Mouse (Mus musculus): ENCODE measurements around the gene Eif1ad. TPM values are rescaled to one million over a fixed set of nuclear protein-coding genes. Genes with fewer than 3 reads are reported as not detected.
A peak's percentile ranks its signal among the peaks of the same experiment; 100 is the strongest.
"Not testable (repeated sequence)": the region's sequence is repeated elsewhere in the genome, so short reads cannot be mapped to it uniquely, and the experiment has no call there.

Gene Eif1ad
- total and polyA plus RNA-seq, 2 experiments from 2014 or later = 33.4 to 50.3 TPM

DNA sequence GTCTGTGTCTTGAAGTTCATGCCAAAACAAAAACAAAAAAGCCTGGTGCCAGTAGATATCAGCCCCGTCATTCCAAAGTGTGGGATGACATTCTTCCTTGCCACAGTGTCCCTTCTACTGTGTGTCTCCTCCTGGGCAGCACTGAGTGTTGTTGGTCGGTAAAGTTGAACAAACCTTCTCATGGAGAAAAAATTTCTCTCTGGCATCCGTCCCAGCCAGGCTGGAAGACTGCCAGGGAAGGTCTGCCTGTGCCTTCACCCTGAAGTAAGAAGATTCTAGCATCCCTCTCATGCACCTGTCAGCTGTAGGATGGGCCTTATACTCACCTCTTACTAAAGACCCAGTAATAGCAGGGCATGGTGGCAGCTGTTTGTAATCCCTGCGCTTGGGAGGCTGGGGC is 26.4 kb downstream of the Eif1ad start:
- H3K4me3 ChIP-seq (ENCODE audit: low read depth, low read length) = no peak overlapping the region
- no peaks in the 10 kb centered on the region for H3K9me3 ChIP-seq (ENCODE audit: low read length)
- peaks cover 10% of the 10 kb centered on the region; the same call in 1 of the 2 replicates for H3K4me1 ChIP-seq (ENCODE audit: insufficient read depth, low read length)
- TF ChIP-seq CTCF (IDR thresholded peaks at IDR 0.05) = no peak
- H3K36me3 ChIP-seq (ENCODE audit: insufficient read depth, low read length) = no peaks in the 10 kb centered on the region
- DNase-seq (ENCODE audit: low spot score) = peak; percentile 32
- no peak overlapping the region for H3K27ac ChIP-seq (ENCODE audit: low read depth, low read length)
- no peak overlapping the region for H3K9ac ChIP-seq (replicated peaks; ENCODE audit: low read length, poor library complexity, severe bottlenecking)
- H3K4me2 ChIP-seq (ENCODE audit: low read depth, low read length, poor library complexity, severe bottlenecking) = no peak overlapping the region
- no peak for ATAC-seq (ENCODE audit: low FRiP score)
- WGBS = 58% methylated on average over 4 of the region's 4 CpGs
- H3K27me3 ChIP-seq (ENCODE audit: insufficient read depth, low read length) = no peaks in the 10 kb centered on the region

DNA sequence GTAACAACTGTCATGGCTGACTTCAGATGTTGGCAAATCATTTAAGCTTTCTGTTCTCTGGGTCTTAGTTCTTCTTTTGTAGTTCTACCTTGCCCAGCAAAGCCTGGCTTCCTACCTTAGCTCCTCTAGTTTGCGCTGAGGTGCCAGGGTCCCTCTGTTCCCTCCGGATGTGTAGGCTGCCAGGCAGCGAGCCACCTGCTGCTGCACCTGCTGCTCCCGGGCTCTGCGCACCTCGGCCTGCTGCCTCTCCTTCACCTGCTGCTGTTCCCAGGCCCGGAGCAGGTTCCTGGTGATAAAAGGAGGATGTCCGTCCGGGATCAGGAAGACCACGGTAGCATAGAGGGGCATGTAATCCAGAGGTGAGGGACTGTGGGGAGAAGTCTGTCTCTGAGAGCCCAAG is 27.6 kb downstream of the Eif1ad start:
- Histone ChIP-seq H3K9ac (replicated peaks; ENCODE audit: low read length, poor library complexity, severe bottlenecking) (no peak overlapping the region), H3K27me3 (ENCODE audit: insufficient read depth, low read length) (no peaks in the 10 kb centered on the region), H3K4me2 (ENCODE audit: low read depth, low read length, poor library complexity, severe bottlenecking) (no peak overlapping the region), H3K4me1 (ENCODE audit: insufficient read depth, low read length) (peaks cover 10% of the 10 kb centered on the region; the same call in 1 of the 2 replicates), H3K27ac (ENCODE audit: low read depth, low read length) (no peak overlapping the region), H3K4me3 (ENCODE audit: low read depth, low read length) (no peak overlapping the region), H3K36me3 (ENCODE audit: insufficient read depth, low read length) (no peaks in the 10 kb centered on the region), H3K9me3 (ENCODE audit: low read length) (no peaks in the 10 kb centered on the region)
- TF ChIP-seq CTCF (IDR thresholded peaks at IDR 0.05) = no peak
- WGBS = 53% methylated on average over 10 of the region's 10 CpGs
- ATAC-seq (ENCODE audit: low FRiP score) = no peak
- no peak for DNase-seq (ENCODE audit: low spot score)

DNA sequence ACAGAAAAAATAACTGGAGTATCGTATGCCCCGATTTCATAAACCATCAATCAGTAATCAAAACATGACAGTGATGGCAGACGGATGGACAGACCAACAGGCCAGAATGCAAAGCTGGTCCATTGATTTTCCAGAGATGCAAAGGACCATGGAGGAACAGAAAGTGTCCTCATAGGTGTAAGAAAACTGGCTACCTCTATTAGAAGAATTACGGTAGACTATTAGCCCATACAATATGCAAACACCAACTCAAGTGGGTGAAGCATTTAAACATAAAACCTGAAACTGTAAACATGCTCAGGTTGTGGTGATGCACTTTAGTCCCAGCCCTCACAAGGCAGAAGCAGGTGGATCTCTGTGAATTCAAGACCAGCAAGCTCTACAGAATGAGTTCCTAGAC is 28.8 kb downstream of the Eif1ad start:
- WGBS = 69% methylated on average over 4 of the region's 4 CpGs
- Histone ChIP-seq H3K4me2 (ENCODE audit: low read depth, low read length, poor library complexity, severe bottlenecking) (no peak overlapping the region), H3K27me3 (ENCODE audit: insufficient read depth, low read length) (no peaks in the 10 kb centered on the region), H3K36me3 (ENCODE audit: insufficient read depth, low read length) (no peaks in the 10 kb centered on the region), H3K4me1 (ENCODE audit: insufficient read depth, low read length) (no peaks in the 10 kb centered on the region), H3K4me3 (ENCODE audit: low read depth, low read length) (no peak overlapping the region), H3K9ac (replicated peaks; ENCODE audit: low read length, poor library complexity, severe bottlenecking) (no peak overlapping the region), H3K9me3 (ENCODE audit: low read length) (no peaks in the 10 kb centered on the region), H3K27ac (ENCODE audit: low read depth, low read length) (no peak overlapping the region)
- TF ChIP-seq CTCF (IDR thresholded peaks at IDR 0.05) = no peak
- DNase-seq (ENCODE audit: low spot score) (no peak), ATAC-seq (ENCODE audit: low FRiP score) (no peak)

DNA sequence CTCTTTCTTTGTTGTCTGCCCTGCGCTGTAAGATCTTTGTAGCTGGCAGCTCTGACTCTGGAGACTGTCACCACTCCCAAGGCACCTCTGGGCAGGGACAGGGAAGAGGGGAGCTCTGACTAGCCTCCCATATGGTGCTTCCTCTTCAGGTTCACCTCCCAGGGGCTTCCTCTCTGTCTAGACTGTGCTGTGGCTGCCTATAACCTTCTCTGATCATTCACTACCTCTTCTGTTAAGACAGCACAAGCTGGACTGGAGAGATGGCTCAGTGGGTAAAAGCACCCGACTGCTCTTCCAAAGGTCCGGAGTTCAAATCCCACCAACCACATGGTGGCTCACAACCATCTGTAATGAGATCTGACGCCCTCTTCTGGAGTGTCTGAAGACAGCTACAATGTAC is 34.5 kb downstream of the Eif1ad start:
- not testable (repeated sequence) for H3K4me3 ChIP-seq (ENCODE audit: low read depth, low read length); DNase-seq (ENCODE audit: low spot score); ATAC-seq (ENCODE audit: low FRiP score); H3K4me1 ChIP-seq (ENCODE audit: insufficient read depth, low read length); H3K27ac ChIP-seq (ENCODE audit: low read depth, low read length); H3K9me3 ChIP-seq (ENCODE audit: low read length); H3K36me3 ChIP-seq (ENCODE audit: insufficient read depth, low read length); H3K9ac ChIP-seq (replicated peaks; ENCODE audit: low read length, poor library complexity, severe bottlenecking); H3K27me3 ChIP-seq (ENCODE audit: insufficient read depth, low read length); H3K4me2 ChIP-seq (ENCODE audit: low read depth, low read length, poor library complexity, severe bottlenecking)
- WGBS = 68% methylated on average over 4 of the region's 4 CpGs

DNA sequence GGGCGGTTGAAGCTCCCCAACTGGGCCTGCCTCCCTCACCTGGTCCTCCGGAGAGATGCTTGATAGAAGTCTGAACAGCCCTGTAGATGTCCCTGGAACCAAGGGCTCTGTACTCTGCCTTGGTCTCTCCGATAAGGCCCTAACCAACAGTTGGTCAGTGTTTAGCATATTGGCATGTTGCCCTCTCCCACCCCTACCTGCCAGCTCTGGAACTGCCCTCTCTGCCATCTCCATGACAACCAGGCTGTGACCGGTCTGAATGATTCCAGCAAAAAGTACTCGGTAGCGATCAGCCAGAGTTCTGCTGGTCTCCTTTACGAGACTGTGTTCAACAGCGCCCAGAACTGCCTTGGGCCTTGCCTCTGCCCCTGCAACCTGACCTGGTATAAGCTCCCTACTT is 35.8 kb downstream of the Eif1ad start, which contains the start of gene Tsga10ip:
Gene Tsga10ip (minus strand): TSS at position 234 of the 400 bp plus-strand sequence.
- Histone ChIP-seq H3K4me1 (ENCODE audit: insufficient read depth, low read length) (0 out of 2 replicates have a peak, but pooled peaks cover 1% of the 10 kb centered on the region), H3K27me3 (ENCODE audit: insufficient read depth, low read length) (no peaks in the 10 kb centered on the region), H3K27ac (ENCODE audit: low read depth, low read length) (no peak within 1 kb of the TSS), H3K4me2 (ENCODE audit: low read depth, low read length, poor library complexity, severe bottlenecking) (no peak within 1 kb of the TSS), H3K9ac (replicated peaks; ENCODE audit: low read length, poor library complexity, severe bottlenecking) (no peak within 1 kb of the TSS), H3K36me3 (ENCODE audit: insufficient read depth, low read length) (no peaks in the 10 kb centered on the region), H3K9me3 (ENCODE audit: low read length) (no peaks in the 10 kb centered on the region), H3K4me3 (ENCODE audit: low read depth, low read length) (no peak within 1 kb of the TSS)
- 60% methylated on average over 8 of the region's 8 CpGs for WGBS
- DNase-seq (ENCODE audit: low spot score) (no peak), ATAC-seq (ENCODE audit: low FRiP score) (no peak)
- TF ChIP-seq CTCF (IDR thresholded peaks at IDR 0.05) = 0 out of 2 replicates have a peak, but pooled peaks have one; percentile 14

DNA sequence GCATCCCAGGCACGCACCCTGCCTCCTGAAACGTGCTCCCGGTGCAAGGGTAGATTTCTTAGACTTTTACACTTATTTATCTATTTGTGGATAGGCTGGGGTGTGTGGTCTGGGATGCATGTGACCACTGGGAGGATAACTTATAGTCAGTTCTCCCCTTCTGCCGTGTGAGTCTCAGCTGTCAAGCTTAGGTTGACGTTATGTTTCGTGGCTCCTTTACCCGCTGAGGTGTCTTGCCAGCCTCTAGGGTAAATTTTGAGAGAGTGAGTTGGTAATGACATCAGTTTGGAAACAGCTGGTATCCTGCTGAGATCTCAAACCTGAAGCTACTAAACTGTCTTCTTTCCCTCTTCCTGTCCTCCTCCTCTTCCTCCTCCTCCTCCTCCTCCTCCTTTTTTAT is 39.4 kb downstream of the Eif1ad start:
- no peak for ATAC-seq (ENCODE audit: low FRiP score)
- H3K4me1 ChIP-seq (ENCODE audit: insufficient read depth, low read length) = peaks cover 4% of the 10 kb centered on the region; the same call in 1 of the 2 replicates
- no peaks in the 10 kb centered on the region for H3K27me3 ChIP-seq (ENCODE audit: insufficient read depth, low read length)
- no peak for TF ChIP-seq CTCF (IDR thresholded peaks at IDR 0.05)
- no peaks in the 10 kb centered on the region for H3K36me3 ChIP-seq (ENCODE audit: insufficient read depth, low read length)
- DNase-seq (ENCODE audit: low spot score) = peak; percentile 2
- no peaks in the 10 kb centered on the region for H3K9me3 ChIP-seq (ENCODE audit: low read length)
- H3K4me3 ChIP-seq (ENCODE audit: low read depth, low read length) = peak overlapping the region; percentile 32
- peak overlapping the region; percentile 41 for H3K4me2 ChIP-seq (ENCODE audit: low read depth, low read length, poor library complexity, severe bottlenecking)
- H3K27ac ChIP-seq (ENCODE audit: low read depth, low read length) = no peak overlapping the region
- 27% methylated on average over 7 of the region's 7 CpGs for WGBS
- H3K9ac ChIP-seq (replicated peaks; ENCODE audit: low read length, poor library complexity, severe bottlenecking) = no peak overlapping the region

Data from midbrain, postnatal 0 days (tissue).